Mouse (Mus musculus) liver, embryonic 14.5 days (tissue): ENCODE measurements around the gene Fkrp. TPM values are rescaled to one million over a fixed set of nuclear protein-coding genes. Genes with fewer than 3 reads are reported as not detected.
A peak's percentile ranks its signal among the peaks of the same experiment; 100 is the strongest.

Source experiments
- ATAC-seq: fragments of 200-750 bp; cut with Nextera tagmentation; 2 replicates; pipeline ENCODE4 v1.8.0; 2017; ENCODE audit warnings: moderate number of reproducible peaks, mild to moderate bottlenecking, moderate library complexity; ENCODE audit not compliant: insufficient read depth
- DNase-seq, 3 experiments: peaks; one replicate each; pipeline ENCODE4 v3.0.0-alpha.2; 2012 to 2013; ENCODE audit warnings: low read depth in 3 of 3, low spot score in 3 of 3
- H3K27ac ChIP-seq: fragments of 300-500 bp; sonication (generic); 2 replicates; pipeline ENCODE4 v1.5.1; 2014; ENCODE audit warnings: moderate library complexity, mild to moderate bottlenecking, control low read depth, inconsistent platforms
- H3K27me3 ChIP-seq: fragments of 300-500 bp; sonication (generic); 2 replicates; pipeline ENCODE4 v1.6.1; 2014; ENCODE audit warnings: mild to moderate bottlenecking, low read length, moderate library complexity; ENCODE audit not compliant: control insufficient read depth, insufficient read depth
- H3K36me3 ChIP-seq: fragments of 300-500 bp; sonication (generic); replicated peaks from 2 replicates; pipeline ENCODE4 v1.6.1; 2014; ENCODE audit warnings: low read depth; ENCODE audit not compliant: control insufficient read depth, insufficient read depth
- H3K4me1 ChIP-seq, 2 experiments: fragments of 200-500 bp in 1 of 2; fragments of 300-500 bp in 1 of 2; sonication (generic) in 1 of 2; replicated peaks; 2 replicates each; pipeline ENCODE4 v1.6.1; 2012 to 2014; ENCODE audit warnings: antibody characterized with exemption in 1 of 2, inconsistent platforms in 1 of 2, low read length in 1 of 2; ENCODE audit not compliant: control insufficient read depth in 2 of 2, insufficient read depth in 2 of 2
- H3K4me2 ChIP-seq: fragments of 300-500 bp; sonication (generic); 2 replicates; pipeline ENCODE4 v1.6.1; 2014; ENCODE audit warnings: low read depth, mild to moderate bottlenecking, control low read depth, moderate library complexity
- H3K4me3 ChIP-seq, 2 experiments: fragments of 200-500 bp in 1 of 2; fragments of 300-500 bp in 1 of 2; sonication (generic) in 1 of 2; 2 replicates each; pipeline ENCODE4 v1.5.1; 2012 to 2014; ENCODE audit warnings: low read depth in 2 of 2, low read length in 2 of 2, mild to moderate bottlenecking in 2 of 2, control low read depth in 1 of 2, inconsistent platforms in 1 of 2, moderate library complexity in 1 of 2; ENCODE audit not compliant: insufficient read depth in 1 of 2
- H3K9ac ChIP-seq: fragments of 300-500 bp; sonication (generic); replicated peaks from 2 replicates; pipeline ENCODE4 v1.6.1; 2014; ENCODE audit warnings: mild to moderate bottlenecking, control low read depth, moderate library complexity
- H3K9me3 ChIP-seq: fragments of 300-500 bp; sonication (generic); 2 replicates; pipeline ENCODE4 v1.6.1; 2016; ENCODE audit warnings: low read length, mixed read lengths; ENCODE audit not compliant: control insufficient read depth
- CTCF ChIP-seq: IDR thresholded peaks from 2 replicates; pipeline ENCODE4 v1.5.1; 2016; ENCODE audit warnings: antibody characterized with exemption, low read depth, control low read depth
- EP300 ChIP-seq: IDR thresholded peaks from 2 replicates; pipeline ENCODE4 v1.6.1; 2016; ENCODE audit warnings: antibody characterized with exemption, low read depth
- WGBS: fragments of 180-500 bp; shearing (Covaris S2); extraction: QIAGEN DNeasy Blood & Tissue Kit; methylation state at CpG from one replicate; pipeline ENCODE4 v1.1.7; 2014; ENCODE audit not compliant: insufficient replicate concordance; 5-methylcytosine and 5-hydroxymethylcytosine counted together
- polyA plus RNA-seq, 2 experiments: library from polyadenylated mRNA; depleted of rRNA in 1 of 2; stranded (reverse) in 1 of 2; unstranded in 1 of 2; fragments of >200 nt; fragmentation: Nextera tagmentation in 1 of 2; extraction: Ambion mirVana in 1 of 2; gene quantifications; 2 replicates each; pipeline versions ENCODE4 v1.2.1 to v1.2.3; 2012 to 2014

Gene Fkrp
- polyA plus RNA-seq, 2 experiments, result 5.6 to 7.2 TPM

GRCm38 (mm10) chr7:16844696-16845071 lies 28.2 kb upstream of the Fkrp start:
- peaks cover 16 to 17% of the 10 kb centered on the region in 2 experiments for H3K4me1 ChIP-seq
- H3K27ac ChIP-seq, result no peak overlapping the region; the same call in 1 of the 2 replicates
- WGBS, result 14% methylated on average over 3 of the region's 3 CpGs
- peak overlapping the region; percentile 84 for H3K4me2 ChIP-seq
- H3K4me3 ChIP-seq, result peak overlapping the region; percentile 58 to 68
- DNase-seq (no peak), ATAC-seq (no peak)
- no peaks in the 10 kb centered on the region for H3K27me3 ChIP-seq
- TF ChIP-seq CTCF, result no peak
- TF ChIP-seq EP300, result no peak
- H3K9me3 ChIP-seq, result no peaks in the 10 kb centered on the region
- peaks cover 2% of the 10 kb centered on the region; the same call in 1 of the 2 replicates for H3K36me3 ChIP-seq
- H3K9ac ChIP-seq, result peak overlapping the region; percentile 80

DNA sequence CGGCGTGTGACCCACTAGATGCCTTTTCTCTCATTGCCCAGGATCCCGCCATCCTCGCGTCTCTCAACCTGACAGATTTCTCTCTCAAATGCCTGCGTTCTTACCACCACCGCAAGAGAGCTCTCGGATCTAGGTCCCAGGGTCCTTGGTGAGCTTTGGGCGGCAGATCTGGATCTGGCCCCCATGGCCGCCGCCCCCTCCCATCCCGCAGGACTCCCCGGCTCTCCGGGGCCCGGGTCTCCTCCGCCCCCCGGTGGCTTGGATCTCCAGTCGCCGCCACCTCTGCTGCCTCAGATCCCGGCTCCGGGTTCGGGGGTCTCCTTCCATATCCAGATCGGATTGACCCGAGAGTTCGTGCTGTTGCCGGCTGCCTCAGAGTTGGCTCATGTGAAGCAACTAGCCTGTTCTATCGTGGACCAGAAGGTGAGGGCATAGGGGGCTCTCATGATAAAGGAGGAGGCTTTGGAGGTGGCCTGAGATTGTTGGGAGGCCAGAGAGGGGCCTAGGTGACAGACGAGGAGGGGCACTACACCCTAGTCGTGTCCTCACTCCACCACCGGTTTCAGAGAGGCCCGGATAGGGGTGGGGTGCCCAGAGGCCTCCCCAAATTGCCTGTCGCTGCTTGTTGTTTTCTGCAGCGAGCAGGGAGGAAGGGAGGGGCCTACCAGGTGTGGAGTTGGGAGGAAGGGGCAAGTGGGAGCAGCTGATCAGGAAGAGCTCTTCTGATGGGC lies 27.1 kb upstream of the Fkrp start:
- peak overlapping the region; percentile 84 for H3K4me2 ChIP-seq
- peaks cover 16 to 17% of the 10 kb centered on the region in 2 experiments for H3K4me1 ChIP-seq
- no peak overlapping the region for H3K27ac ChIP-seq
- H3K36me3 ChIP-seq, result peaks cover 5% of the 10 kb centered on the region; the same call in 1 of the 2 replicates
- ATAC-seq, result 0 out of 2 replicates have a peak, but pooled peaks have one; percentile 19
- DNase-seq, result no peak
- no peaks in the 10 kb centered on the region for H3K9me3 ChIP-seq
- 1% methylated on average over 33 of the region's 33 CpGs for WGBS
- peak overlapping the region; percentile 63 to 68 for H3K4me3 ChIP-seq
- TF ChIP-seq CTCF (no peak), EP300 (no peak)
- H3K27me3 ChIP-seq, result no peaks in the 10 kb centered on the region
- peak overlapping the region; percentile 79 for H3K9ac ChIP-seq

GRCm38 (mm10) chr7:16842645-16843063 lies 26.1 kb upstream of the Fkrp start, which contains the start of gene Prkd2:
Gene Prkd2 (plus strand): TSS chr7:16842902.
- ATAC-seq, result peak; percentile 74
- peaks cover 16 to 17% of the 10 kb centered on the region in 2 experiments for H3K4me1 ChIP-seq
- TF ChIP-seq CTCF, result no peak
- TF ChIP-seq EP300, result no peak

GRCm38 (mm10) chr7:16841561-16842560 lies 25.3 kb upstream of the Fkrp start:
- DNase-seq, result no peak
- H3K9me3 ChIP-seq, result no peaks in the 10 kb centered on the region
- TF ChIP-seq EP300 (no peak), CTCF (no peak)
- ATAC-seq, result peak; percentile 10; the same call in 1 of the 2 replicates
- peak overlapping the region; percentile 79; the same call in 1 of the 2 replicates for H3K9ac ChIP-seq
- no peaks in the 10 kb centered on the region for H3K27me3 ChIP-seq
- peaks cover 18% of the 10 kb centered on the region for H3K36me3 ChIP-seq
- H3K4me1 ChIP-seq, result peaks cover 16 to 17% of the 10 kb centered on the region in 2 experiments
- 26% methylated on average over 11 of the region's 11 CpGs for WGBS
- H3K4me3 ChIP-seq, result peak overlapping the region; percentile 63 to 68; a peak in 2 of 4 replicates
- peak overlapping the region; percentile 84 for H3K4me2 ChIP-seq
- H3K27ac ChIP-seq, result peak overlapping the region; percentile 25; the same call in 1 of the 2 replicates

More at GRCm38 (mm10) chr7:16842645-16843063, 26.1 kb upstream of the Fkrp start, which contains the start of gene Prkd2:
- Histone ChIP-seq H3K27ac (0 out of 2 replicates have a peak within 1 kb of the TSS, but pooled peaks have one; percentile 25), H3K4me2 (peak within 1 kb of the TSS; percentile 84), H3K9ac (peak within 1 kb of the TSS; percentile 79), H3K4me3 (peak within 1 kb of the TSS; percentile 63 to 68), H3K27me3 (no peaks in the 10 kb centered on the region), H3K9me3 (no peaks in the 10 kb centered on the region), H3K36me3 (peaks cover 10% of the 10 kb centered on the region)
- peak; percentile 62 to 72 (median 64) for DNase-seq
- WGBS, result 1% methylated on average over 32 of the region's 32 CpGs
